Mouse (Mus musculus): ENCODE measurements around the gene Foxo1.

DNA sequence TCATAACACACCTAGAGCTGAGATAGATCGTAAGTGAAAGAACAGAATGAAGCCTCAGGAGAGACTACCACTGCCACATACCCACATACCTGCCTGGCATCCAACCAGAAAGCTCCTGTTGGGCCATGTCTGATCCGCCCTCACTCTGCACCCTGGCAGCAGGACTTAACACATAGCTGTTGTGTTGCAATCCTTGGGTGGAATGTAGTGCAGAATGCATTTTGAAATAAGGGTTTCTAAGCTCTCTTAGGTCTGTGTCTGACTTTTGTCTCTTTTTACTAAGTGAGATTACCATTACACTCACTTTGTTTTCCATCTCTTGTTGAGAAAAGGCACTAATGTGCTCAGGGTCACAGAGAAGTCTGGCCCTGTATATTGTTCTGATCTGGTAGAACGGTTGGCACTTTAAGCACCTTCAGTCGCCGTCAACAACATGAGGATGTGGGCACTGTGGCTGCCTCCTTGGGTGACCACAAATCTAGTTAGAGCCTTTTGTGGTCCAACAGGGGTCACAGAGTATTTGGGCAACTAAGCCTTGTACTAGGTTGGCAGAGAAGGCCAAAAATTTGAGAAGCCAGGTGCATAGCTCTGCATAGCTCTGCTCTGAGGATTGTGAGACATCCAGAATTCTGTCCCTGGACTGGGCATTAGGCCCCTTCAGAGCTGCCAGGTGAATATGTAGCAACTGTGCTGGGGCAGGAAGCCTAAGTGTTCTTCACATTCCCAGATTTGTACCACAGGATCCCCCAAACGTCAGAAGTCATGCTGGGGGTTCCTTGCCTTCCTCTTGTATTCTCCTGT lies 75.3 kb downstream of the Foxo1 start:
- TF ChIP-seq POLR2A (IDR thresholded peaks at IDR 0.05; ENCODE audit: low read depth, low read length) (no peak), CTCF (IDR thresholded peaks at IDR 0.05; ENCODE audit: borderline replicate concordance, insufficient read depth, low read length) (no peak)

Measured in embryonic fibroblast, embryonic 13.5 days (primary cell).